Mouse (Mus musculus): Measurements from ENCODE around the gene Chaf1a. TPM values are rescaled to one million over a fixed set of nuclear protein-coding genes. Genes with fewer than 3 reads are reported as not detected.
"Not testable (repeated sequence)": the region's sequence is repeated elsewhere in the genome, so short reads cannot be mapped to it uniquely, and the experiment has no call there.

The Chaf1a gene
- polyA plus RNA-seq, 1 experiment: 4.1 TPM

- 83% methylated on average over 7 of the region's 7 CpGs for WGBS
- H3K36me3 ChIP-seq (ENCODE audit: control insufficient read depth, insufficient read depth, low read length): peaks cover 22% of the 10 kb centered on the region
- TF ChIP-seq POLR2A (IDR thresholded peaks at IDR 0.05; ENCODE audit: low read depth, low read length) (no peak), CTCF (IDR thresholded peaks at IDR 0.05; ENCODE audit: extremely low read depth, insufficient read length, insufficient replicate concordance, low read depth, low read length) (no peak)
These were observed 21.8 kb downstream of the Chaf1a start for GRCm38 (mm10) chr17:56062081-56062480.

DNA sequence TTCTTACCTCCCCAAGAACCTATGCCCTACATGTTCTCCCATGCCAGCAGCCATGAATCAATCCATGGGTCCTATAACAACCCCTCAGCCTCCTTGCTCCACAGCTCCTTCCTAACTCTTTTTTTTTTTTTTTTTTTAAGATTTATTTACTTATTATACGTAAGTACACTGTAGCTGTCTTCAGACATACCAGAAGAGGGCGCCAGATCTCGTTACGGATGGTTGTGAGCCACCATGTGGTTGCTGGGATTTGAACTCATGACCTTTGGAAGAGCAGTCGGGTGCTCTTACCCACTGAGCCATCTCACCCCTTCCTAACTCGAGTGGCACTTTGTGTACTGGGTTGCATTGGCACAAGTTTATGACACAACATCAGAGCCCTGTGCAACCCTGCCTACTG lies 25.5 kb downstream of the Chaf1a start:
- WGBS: 73% methylated on average over 6 of the region's 6 CpGs
- peaks cover 49% of the 10 kb centered on the region for H3K36me3 ChIP-seq (ENCODE audit: control insufficient read depth, insufficient read depth, low read length)
- not testable (repeated sequence) for H3K4me3 ChIP-seq (ENCODE audit: low read depth, low read length); H3K27me3 ChIP-seq (ENCODE audit: control insufficient read depth, insufficient read depth, low read length); H3K4me1 ChIP-seq (ENCODE audit: control insufficient read depth, insufficient read depth, insufficient read length, low read length); H3K27ac ChIP-seq (ENCODE audit: insufficient read depth, low read depth, low read length)

More at GRCm38 (mm10) chr17:56062081-56062480, 21.8 kb downstream of the Chaf1a start:
- H3K27ac ChIP-seq (ENCODE audit: insufficient read depth, low read depth, low read length): no peak overlapping the region
- no peak overlapping the region for H3K4me3 ChIP-seq (ENCODE audit: low read depth, low read length)
- no peaks in the 10 kb centered on the region for H3K4me1 ChIP-seq (ENCODE audit: control insufficient read depth, insufficient read depth, insufficient read length, low read length)
- no peaks in the 10 kb centered on the region for H3K27me3 ChIP-seq (ENCODE audit: control insufficient read depth, insufficient read depth, low read length)

GRCm38 (mm10) chr17:56066451-56066850 lies 26.2 kb downstream of the Chaf1a start:
- Histone ChIP-seq H3K36me3 (ENCODE audit: control insufficient read depth, insufficient read depth, low read length) (peaks cover 57% of the 10 kb centered on the region), H3K4me3 (ENCODE audit: low read depth, low read length) (no peak overlapping the region), H3K4me1 (ENCODE audit: control insufficient read depth, insufficient read depth, insufficient read length, low read length) (no peaks in the 10 kb centered on the region), H3K27ac (ENCODE audit: insufficient read depth, low read depth, low read length) (no peak overlapping the region), H3K27me3 (ENCODE audit: control insufficient read depth, insufficient read depth, low read length) (no peaks in the 10 kb centered on the region)
- TF ChIP-seq POLR2A (IDR thresholded peaks at IDR 0.05; ENCODE audit: low read depth, low read length) (no peak), CTCF (IDR thresholded peaks at IDR 0.05; ENCODE audit: extremely low read depth, insufficient read length, insufficient replicate concordance, low read depth, low read length) (no peak)

- 95% methylated on average over 14 of the region's 14 CpGs for WGBS
- no peaks in the 10 kb centered on the region for H3K27me3 ChIP-seq (ENCODE audit: control insufficient read depth, insufficient read depth, low read length)
- no peak overlapping the region for H3K4me3 ChIP-seq (ENCODE audit: low read depth, low read length)
- no peak overlapping the region for H3K27ac ChIP-seq (ENCODE audit: insufficient read depth, low read depth, low read length)
- no peak for TF ChIP-seq POLR2A (IDR thresholded peaks at IDR 0.05; ENCODE audit: low read depth, low read length)
- TF ChIP-seq CTCF (IDR thresholded peaks at IDR 0.05; ENCODE audit: extremely low read depth, insufficient read length, insufficient replicate concordance, low read depth, low read length): no peak
- peaks cover 62% of the 10 kb centered on the region for H3K36me3 ChIP-seq (ENCODE audit: control insufficient read depth, insufficient read depth, low read length)
- peaks cover 3% of the 10 kb centered on the region; the same call in 1 of the 2 replicates for H3K4me1 ChIP-seq (ENCODE audit: control insufficient read depth, insufficient read depth, insufficient read length, low read length)
These were observed 28.8 kb downstream of the Chaf1a start for GRCm38 (mm10) chr17:56069066-56069465.

GRCm38 (mm10) chr17:56071126-56071525 lies 30.9 kb downstream of the Chaf1a start:
- TF ChIP-seq POLR2A (IDR thresholded peaks at IDR 0.05; ENCODE audit: low read depth, low read length) (no peak), CTCF (IDR thresholded peaks at IDR 0.05; ENCODE audit: extremely low read depth, insufficient read length, insufficient replicate concordance, low read depth, low read length) (no peak)
- Histone ChIP-seq H3K27me3 (ENCODE audit: control insufficient read depth, insufficient read depth, low read length) (no peaks in the 10 kb centered on the region), H3K4me3 (ENCODE audit: low read depth, low read length) (no peak overlapping the region), H3K4me1 (ENCODE audit: control insufficient read depth, insufficient read depth, insufficient read length, low read length) (peaks cover 10% of the 10 kb centered on the region; the same call in 1 of the 2 replicates), H3K27ac (ENCODE audit: insufficient read depth, low read depth, low read length) (no peak overlapping the region), H3K36me3 (ENCODE audit: control insufficient read depth, insufficient read depth, low read length) (peaks cover 60% of the 10 kb centered on the region)

- WGBS: 86% methylated on average over 5 of the region's 5 CpGs
- TF ChIP-seq POLR2A (IDR thresholded peaks at IDR 0.05; ENCODE audit: low read depth, low read length) (no peak), CTCF (IDR thresholded peaks at IDR 0.05; ENCODE audit: extremely low read depth, insufficient read length, insufficient replicate concordance, low read depth, low read length) (no peak)
- Histone ChIP-seq H3K27me3 (ENCODE audit: control insufficient read depth, insufficient read depth, low read length) (no peaks in the 10 kb centered on the region), H3K27ac (ENCODE audit: insufficient read depth, low read depth, low read length) (no peak overlapping the region), H3K36me3 (ENCODE audit: control insufficient read depth, insufficient read depth, low read length) (peaks cover 55% of the 10 kb centered on the region), H3K4me3 (ENCODE audit: low read depth, low read length) (no peak overlapping the region), H3K4me1 (ENCODE audit: control insufficient read depth, insufficient read depth, insufficient read length, low read length) (peaks cover 10% of the 10 kb centered on the region; the same call in 1 of the 2 replicates)
These were observed 32.0 kb downstream of the Chaf1a start for GRCm38 (mm10) chr17:56072243-56072642.

DNA sequence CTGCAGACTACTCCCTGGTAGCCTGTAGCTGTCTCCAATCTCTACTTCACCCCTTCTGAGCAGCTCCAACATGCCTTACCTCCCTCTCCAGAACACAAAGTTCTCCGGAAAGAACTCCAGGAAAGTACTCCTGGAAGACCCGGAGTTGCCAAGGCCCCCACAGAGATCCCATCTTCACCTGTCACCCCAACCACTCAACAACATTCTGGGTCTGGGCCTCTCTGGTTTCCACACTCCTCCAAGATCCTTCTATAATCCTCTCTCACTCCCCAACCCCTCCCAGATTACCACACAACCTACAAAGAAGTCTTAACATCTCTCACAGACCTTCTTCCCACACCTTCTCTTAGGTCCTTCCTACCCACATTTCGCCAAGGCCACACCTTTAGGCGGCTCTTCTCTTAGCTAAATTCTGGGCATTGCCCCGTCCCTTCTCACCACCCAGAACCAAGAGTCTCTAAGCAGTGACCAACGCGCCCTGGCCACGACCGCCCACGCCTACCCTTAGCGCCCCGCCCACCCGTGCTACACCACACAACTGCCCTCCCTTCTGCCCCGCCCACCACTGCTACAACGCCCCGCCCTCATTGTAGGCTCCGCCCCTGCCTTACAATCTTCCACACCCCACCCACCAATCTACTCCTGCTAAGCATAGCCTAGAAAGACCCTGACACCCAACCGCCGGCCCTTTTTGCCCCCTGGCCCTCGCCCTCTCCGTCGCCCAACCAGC lies 34.0 kb downstream of the Chaf1a start:
- Histone ChIP-seq H3K36me3 (ENCODE audit: control insufficient read depth, insufficient read depth, low read length) (peaks cover 36% of the 10 kb centered on the region), H3K4me3 (ENCODE audit: low read depth, low read length) (peak overlapping the region; percentile 99), H3K4me1 (ENCODE audit: control insufficient read depth, insufficient read depth, insufficient read length, low read length) (peaks cover 10% of the 10 kb centered on the region), H3K27me3 (ENCODE audit: control insufficient read depth, insufficient read depth, low read length) (no peaks in the 10 kb centered on the region), H3K27ac (ENCODE audit: insufficient read depth, low read depth, low read length) (peak overlapping the region; percentile 99)
- TF ChIP-seq CTCF (IDR thresholded peaks at IDR 0.05; ENCODE audit: extremely low read depth, insufficient read length, insufficient replicate concordance, low read depth, low read length): no peak
- no peak for TF ChIP-seq POLR2A (IDR thresholded peaks at IDR 0.05; ENCODE audit: low read depth, low read length)
- WGBS: 8% methylated on average over 22 of the region's 22 CpGs
